Mouse (Mus musculus) hindbrain, embryonic 12.5 days (tissue): Measurements from ENCODE around the gene Nolc1. TPM values are rescaled to one million over a fixed set of nuclear protein-coding genes. Genes with fewer than 3 reads are reported as not detected.

Experiments used
- ATAC-seq: fragments of 200-750 bp; cut with Nextera tagmentation; 2 replicates; pipeline ENCODE4 v1.8.0; 2017; ENCODE audit warnings: moderate TSS enrichment; ENCODE audit not compliant: low FRiP score
- H3K27ac ChIP-seq: fragments of 300-500 bp; sonication (generic); 2 replicates; pipeline ENCODE4 v1.5.1; 2016; ENCODE audit warnings: mild to moderate bottlenecking
- H3K27me3 ChIP-seq: fragments of 300-500 bp; sonication (generic); 2 replicates; pipeline ENCODE4 v1.6.1; 2016; ENCODE audit warnings: mild to moderate bottlenecking
- H3K36me3 ChIP-seq: fragments of 300-500 bp; sonication (generic); 2 replicates; pipeline ENCODE4 v1.6.1; 2016; ENCODE audit warnings: mild to moderate bottlenecking
- H3K4me1 ChIP-seq: fragments of 300-500 bp; sonication (generic); 2 replicates; pipeline ENCODE4 v1.6.1; 2016
- H3K4me2 ChIP-seq: fragments of 300-500 bp; sonication (generic); replicated peaks from 2 replicates; pipeline ENCODE4 v1.6.1; 2016; ENCODE audit warnings: mild to moderate bottlenecking
- H3K4me3 ChIP-seq: fragments of 300-500 bp; sonication (generic); 2 replicates; pipeline ENCODE4 v1.5.1; 2016; ENCODE audit warnings: mild to moderate bottlenecking
- H3K9ac ChIP-seq: fragments of 300-500 bp; sonication (generic); 2 replicates; pipeline ENCODE4 v1.6.1; 2016; ENCODE audit warnings: mild to moderate bottlenecking, moderate library complexity
- H3K9me3 ChIP-seq: fragments of 300-500 bp; sonication (generic); replicated peaks from 2 replicates; pipeline ENCODE4 v1.6.1; 2016; ENCODE audit warnings: mild to moderate bottlenecking
- WGBS: fragments of 180-500 bp; shearing (Covaris S2); methylation state at CpG from one replicate; pipeline ENCODE4 v1.1.7; 2016; 5-methylcytosine and 5-hydroxymethylcytosine counted together
- polyA plus RNA-seq: library from polyadenylated mRNA; unstranded; fragments of >200 nt; fragmentation: Nextera tagmentation; extraction: Ambion mirVana; gene quantifications from 2 replicates; pipeline ENCODE4 v1.2.1, GENCODE M21; 2016

The Nolc1 gene
- polyA plus RNA-seq: 84.9 and 88.7 TPM in 2 replicates

- peak within 1 kb of the TSS; percentile 89 for H3K4me3 ChIP-seq
- H3K9me3 ChIP-seq: no peaks in the 10 kb centered on the region
- ATAC-seq: peak; percentile 96
- H3K27me3 ChIP-seq: no peaks in the 10 kb centered on the region
- WGBS: under 1% methylated on average over 66 of the region's 66 CpGs
- peak within 1 kb of the TSS; percentile 68 for H3K4me2 ChIP-seq
- peak within 1 kb of the TSS; percentile 75 for H3K27ac ChIP-seq
- peaks cover 20% of the 10 kb centered on the region for H3K4me1 ChIP-seq
- H3K9ac ChIP-seq: peak within 1 kb of the TSS; percentile 78
- H3K36me3 ChIP-seq: peaks cover 47% of the 10 kb centered on the region
Observed at GRCm38 (mm10) chr19:46075616-46076607, at the start of gene Nolc1. Gene Nolc1, plus strand, starts transcription at chr19:46075863.

- Histone ChIP-seq H3K27ac (no peak overlapping the region), H3K9ac (no peak overlapping the region), H3K9me3 (peaks cover 5% of the 10 kb centered on the region; the same call in 1 of the 2 replicates), H3K4me2 (no peak overlapping the region), H3K4me1 (no peaks in the 10 kb centered on the region), H3K4me3 (no peak overlapping the region), H3K36me3 (peaks cover 18% of the 10 kb centered on the region), H3K27me3 (no peaks in the 10 kb centered on the region)
- no peak for ATAC-seq
- 80% methylated on average over 8 of the region's 8 CpGs for WGBS
Observed at GRCm38 (mm10) chr19:46026567-46026966, 49.1 kb upstream of the Nolc1 start.

- H3K36me3 ChIP-seq: peaks cover 41% of the 10 kb centered on the region
- no peaks in the 10 kb centered on the region for H3K27me3 ChIP-seq
- no peak for ATAC-seq
- WGBS: 73% methylated on average over 11 of the region's 11 CpGs
- no peak overlapping the region for H3K9ac ChIP-seq
- H3K9me3 ChIP-seq: peaks cover 5% of the 10 kb centered on the region; the same call in 1 of the 2 replicates
- H3K4me2 ChIP-seq: no peak overlapping the region
- no peaks in the 10 kb centered on the region for H3K4me1 ChIP-seq
- H3K4me3 ChIP-seq: no peak overlapping the region
- H3K27ac ChIP-seq: no peak overlapping the region
Observed at GRCm38 (mm10) chr19:46028747-46029320, 46.8 kb upstream of the Nolc1 start.

- H3K9ac ChIP-seq: no peak overlapping the region
- no peak overlapping the region for H3K4me3 ChIP-seq
- WGBS: 94% methylated on average over 1 of the region's 1 CpGs
- no peak overlapping the region for H3K27ac ChIP-seq
- peaks cover 49% of the 10 kb centered on the region for H3K36me3 ChIP-seq
- H3K9me3 ChIP-seq: peaks cover 5% of the 10 kb centered on the region; the same call in 1 of the 2 replicates
- no peaks in the 10 kb centered on the region for H3K4me1 ChIP-seq
- H3K4me2 ChIP-seq: no peak overlapping the region
- ATAC-seq: no peak
- H3K27me3 ChIP-seq: no peaks in the 10 kb centered on the region
Observed at GRCm38 (mm10) chr19:46029652-46030051, 46.0 kb upstream of the Nolc1 start.

- no peak overlapping the region for H3K27ac ChIP-seq
- 95% methylated on average over 10 of the region's 10 CpGs for WGBS
- H3K27me3 ChIP-seq: no peaks in the 10 kb centered on the region
- H3K36me3 ChIP-seq: peaks cover 57% of the 10 kb centered on the region
- H3K9me3 ChIP-seq: peaks cover 5% of the 10 kb centered on the region; the same call in 1 of the 2 replicates
- no peak overlapping the region for H3K4me3 ChIP-seq
- H3K9ac ChIP-seq: no peak overlapping the region
- no peak overlapping the region for H3K4me2 ChIP-seq
- H3K4me1 ChIP-seq: no peaks in the 10 kb centered on the region
- ATAC-seq: no peak
Observed at GRCm38 (mm10) chr19:46030196-46030983, 45.3 kb upstream of the Nolc1 start.

GRCm38 (mm10) chr19:46031689-46032432 is 43.8 kb upstream of the Nolc1 start:
- peaks cover 5% of the 10 kb centered on the region; the same call in 1 of the 2 replicates for H3K9me3 ChIP-seq
- ATAC-seq: peak; percentile 26; the same call in 1 of the 2 replicates
- 73% methylated on average over 9 of the region's 9 CpGs for WGBS
- H3K4me1 ChIP-seq: peaks cover 11% of the 10 kb centered on the region
- peak overlapping the region; percentile 13; the same call in 1 of the 2 replicates for H3K27ac ChIP-seq
- no peak overlapping the region for H3K4me2 ChIP-seq
- H3K36me3 ChIP-seq: peaks cover 68% of the 10 kb centered on the region
- no peak overlapping the region for H3K9ac ChIP-seq
- H3K27me3 ChIP-seq: no peaks in the 10 kb centered on the region
- H3K4me3 ChIP-seq: no peak overlapping the region

GRCm38 (mm10) chr19:46032731-46033510 is 42.7 kb upstream of the Nolc1 start:
- Histone ChIP-seq H3K4me1 (peaks cover 22% of the 10 kb centered on the region), H3K9ac (no peak overlapping the region), H3K27me3 (no peaks in the 10 kb centered on the region), H3K4me3 (no peak overlapping the region), H3K36me3 (peaks cover 68% of the 10 kb centered on the region), H3K9me3 (peaks cover 5% of the 10 kb centered on the region; the same call in 1 of the 2 replicates), H3K27ac (no peak overlapping the region; the same call in 1 of the 2 replicates), H3K4me2 (no peak overlapping the region)
- WGBS: 85% methylated on average over 26 of the region's 26 CpGs
- no peak for ATAC-seq

GRCm38 (mm10) chr19:46033911-46034310 is 41.8 kb upstream of the Nolc1 start:
- no peak overlapping the region for H3K27ac ChIP-seq
- H3K4me1 ChIP-seq: peaks cover 24% of the 10 kb centered on the region
- no peak overlapping the region for H3K9ac ChIP-seq
- ATAC-seq: no peak
- H3K27me3 ChIP-seq: no peaks in the 10 kb centered on the region
- no peak overlapping the region for H3K4me2 ChIP-seq
- 97% methylated on average over 11 of the region's 11 CpGs for WGBS
- no peak overlapping the region; the same call in 1 of the 2 replicates for H3K4me3 ChIP-seq
- peaks cover 5% of the 10 kb centered on the region; the same call in 1 of the 2 replicates for H3K9me3 ChIP-seq
- H3K36me3 ChIP-seq: peaks cover 68% of the 10 kb centered on the region

GRCm38 (mm10) chr19:46035971-46036370 is 39.7 kb upstream of the Nolc1 start:
- ATAC-seq: no peak
- Histone ChIP-seq H3K4me3 (no peak overlapping the region), H3K4me1 (peaks cover 38% of the 10 kb centered on the region), H3K27ac (no peak overlapping the region), H3K4me2 (peak overlapping the region; percentile 84; the same call in 1 of the 2 replicates), H3K27me3 (no peaks in the 10 kb centered on the region), H3K9me3 (no peaks in the 10 kb centered on the region), H3K36me3 (peaks cover 54% of the 10 kb centered on the region), H3K9ac (no peak overlapping the region)
- 87% methylated on average over 13 of the region's 13 CpGs for WGBS

GRCm38 (mm10) chr19:46036477-46037242 is 39.0 kb upstream of the Nolc1 start:
- H3K27me3 ChIP-seq: no peaks in the 10 kb centered on the region
- H3K36me3 ChIP-seq: peaks cover 49% of the 10 kb centered on the region
- no peaks in the 10 kb centered on the region for H3K9me3 ChIP-seq
- H3K9ac ChIP-seq: peak overlapping the region; percentile 98
- H3K27ac ChIP-seq: peak overlapping the region; percentile 98
- 73% methylated on average over 13 of the region's 13 CpGs for WGBS
- H3K4me3 ChIP-seq: peak overlapping the region; percentile 99
- no peak for ATAC-seq
- peak overlapping the region; percentile 84 for H3K4me2 ChIP-seq
- H3K4me1 ChIP-seq: peaks cover 45% of the 10 kb centered on the region
